In genomic region chr17:11721906-11722305, GRCm38 (mm10) we compare ENCODE assay signal across 20 mouse cellular contexts.
DNase-seq lines count a peak whose midpoint lies in the region; ATAC-seq lines count a peak whose summit lies in the region.
"Had no signal": no experiment of that assay in that cellular context is flagged by ENCODE, and none has a peak within 500 bp of the region (broad histone marks: within the 10 kb centered on the region; RNA-seq: fewer than 3 reads in every experiment).

No protein-coding gene starts in this region.

- no peak for ATAC-seq in kidney, embryonic 15.5 days (replicated peaks; ENCODE audit: low FRiP score)
- ATAC-seq: forebrain, embryonic 15.5 days; intestine, postnatal 0 days had no signal

- no peak overlapping the region for H3K4me2 ChIP-seq in kidney, embryonic 15.5 days
- H3K4me2 ChIP-seq: forebrain, embryonic 15.5 days; heart, embryonic 12.5 days; liver, embryonic 13.5 days; neural tube, embryonic 15.5 days had no signal

- H3K4me1 ChIP-seq in kidney, embryonic 15.5 days: no peaks in the 10 kb centered on the region
- H3K4me1 ChIP-seq in embryonic facial prominence, embryonic 10.5 days: peaks cover 9% of the 10 kb centered on the region; the same call in 1 of the 2 replicates
- H3K4me1 ChIP-seq: forebrain, embryonic 15.5 days; heart, embryonic 12.5 days; liver, embryonic 13.5 days had no signal

- DNase-seq in embryo, embryonic 10 days (ENCODE audit: low spot score): peak; percentile 27
- DNase-seq in embryo, embryonic 9.5 days (ENCODE audit: extremely low spot score): no peak
- DNase-seq in kidney, adult 8-10 months: peak; percentile 33 to 70
- DNase-seq in embryonic facial prominence, embryonic 10.5 days (ENCODE audit: low spot score): peak; percentile 12
- DNase-seq in kidney, postnatal 36 days: peak; percentile 36 to 52
- DNase-seq in spleen, adult 12 weeks (ENCODE audit: low spot score): no peak
- DNase-seq in adrenal gland, postnatal 4 days (ENCODE audit: low spot score in 2 of 2): no peak
- DNase-seq: adrenal gland, adult 2 months; cerebellum, adult 11-12 months; cerebellum, postnatal 14 days; gastrocnemius, postnatal 10 days; heart, postnatal 10 days; liver, embryonic 13.5 days; lung, adult 2 months; lung, postnatal 14 days had no signal

- H3K9me3 ChIP-seq in kidney, embryonic 15.5 days (replicated peaks): no peaks in the 10 kb centered on the region
- no peaks in the 10 kb centered on the region for H3K9me3 ChIP-seq in embryonic facial prominence, embryonic 10.5 days
- H3K9me3 ChIP-seq: forebrain, embryonic 15.5 days; heart, embryonic 12.5 days; liver, embryonic 13.5 days; neural tube, embryonic 15.5 days had no signal

- no peak overlapping the region for H3K4me3 ChIP-seq in kidney, embryonic 15.5 days (replicated peaks)
- no peak overlapping the region for H3K4me3 ChIP-seq in embryonic facial prominence, embryonic 10.5 days
- H3K4me3 ChIP-seq: forebrain, embryonic 15.5 days; heart, embryonic 12.5 days; liver, embryonic 13.5 days; neural tube, embryonic 15.5 days had no signal

- no peak overlapping the region for H3K9ac ChIP-seq in kidney, embryonic 15.5 days
- H3K9ac ChIP-seq: forebrain, embryonic 15.5 days; heart, embryonic 12.5 days; liver, embryonic 13.5 days; neural tube, embryonic 15.5 days had no signal

- 41% methylated on average over 5 of the region's 5 CpGs for WGBS in kidney, embryonic 15.5 days
- WGBS in embryonic facial prominence, embryonic 10.5 days: 41% methylated on average over 5 of the region's 5 CpGs

- H3K27me3 ChIP-seq in kidney, embryonic 15.5 days: no peaks in the 10 kb centered on the region
- H3K27me3 ChIP-seq in embryonic facial prominence, embryonic 10.5 days (replicated peaks; ENCODE audit: low read depth, poor library complexity, severe bottlenecking): no peaks in the 10 kb centered on the region
- H3K27me3 ChIP-seq: forebrain, embryonic 15.5 days; heart, embryonic 12.5 days; liver, embryonic 13.5 days; neural tube, embryonic 15.5 days had no signal

- no peaks in the 10 kb centered on the region for H3K36me3 ChIP-seq in kidney, embryonic 15.5 days
- H3K36me3 ChIP-seq in embryonic facial prominence, embryonic 10.5 days (replicated peaks): no peaks in the 10 kb centered on the region
- H3K36me3 ChIP-seq: forebrain, embryonic 15.5 days; heart, embryonic 12.5 days; liver, embryonic 13.5 days; neural tube, embryonic 15.5 days had no signal

- H3K27ac ChIP-seq in kidney, embryonic 15.5 days: no peak overlapping the region
- no peak overlapping the region for H3K27ac ChIP-seq in embryonic facial prominence, embryonic 10.5 days (replicated peaks)
- H3K27ac ChIP-seq: forebrain, embryonic 15.5 days; liver, embryonic 13.5 days; neural tube, embryonic 15.5 days had no signal

Comparison
In these comparisons a context has a peak if more than half of its experiments do, and no peak if none do; other contexts are left out.
1. DNase-seq: peak in embryo, embryonic 10 days (single experiment), kidney, adult 8-10 months (2 of 2), embryonic facial prominence, embryonic 10.5 days (single experiment) and kidney, postnatal 36 days (2 of 2); none in embryo, embryonic 9.5 days (single experiment), spleen, adult 12 weeks (single experiment) and adrenal gland, postnatal 4 days (0 of 2).